Mouse (Mus musculus): ENCODE measurements around the gene Pum2.

DNA sequence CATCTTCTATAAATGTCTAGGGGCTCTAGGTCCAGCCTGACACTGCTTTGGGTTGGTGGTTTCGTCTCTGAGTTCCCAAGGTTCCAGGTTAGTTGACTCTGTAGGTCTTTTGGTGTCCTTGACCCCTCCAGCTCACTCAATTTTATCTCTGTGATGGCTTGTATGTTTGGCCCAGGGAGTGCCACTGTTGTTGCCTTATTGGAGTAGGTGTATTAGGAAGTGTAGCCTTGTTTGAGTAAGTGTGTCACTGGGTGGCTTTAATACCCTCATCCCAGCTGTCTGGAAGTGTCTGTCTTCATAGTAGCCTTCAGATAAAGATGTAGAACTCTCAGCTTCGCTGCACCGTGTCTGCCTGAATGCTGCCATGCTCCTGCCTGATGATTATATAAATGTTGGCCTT lies 11.1 kb downstream of the Pum2 start:
- TF ChIP-seq POLR2A (IDR thresholded peaks at IDR 0.05; ENCODE audit: extremely low read depth, insufficient read depth, low read length), result no peak
- no peak for TF ChIP-seq CTCF (IDR thresholded peaks at IDR 0.05; ENCODE audit: low read depth, low read length)
